Mouse (Mus musculus) CD4-positive naive resting alpha-beta T cell, adult 76 days (primary cell): ENCODE results near the gene Olfr884. TPM values are rescaled to one million over a fixed set of nuclear protein-coding genes. Genes with fewer than 3 reads are reported as not detected.

ENCODE experiments used
- total RNA-seq: library from RNA; stranded (reverse); gene quantifications from one replicate; pipeline ENCODE4 v1.2.4, GENCODE M21; 2023

The Olfr884 gene
- total RNA-seq, result not detected

DNA sequence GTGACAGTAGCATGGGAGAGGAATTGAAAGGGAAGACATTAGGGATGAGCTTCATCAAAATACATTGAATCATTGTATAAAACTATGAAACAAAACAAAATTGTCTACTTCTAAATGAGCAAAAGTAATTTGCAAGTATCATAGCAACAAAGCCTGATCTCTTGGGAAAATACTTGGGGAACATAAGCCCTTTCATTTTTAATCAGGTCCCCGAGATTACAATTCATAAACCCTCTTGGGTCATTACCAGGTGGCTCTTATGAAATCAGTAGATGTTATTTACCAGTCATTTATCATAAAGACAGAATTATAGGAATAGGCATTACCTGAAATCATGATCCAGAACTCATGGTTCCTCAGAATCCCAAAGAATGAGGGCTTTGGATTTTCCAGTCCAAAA, at the start of gene Olfr884:
Gene Olfr884, plus strand, starts transcription at position 301 of the 400 bp plus-strand sequence.

DNA sequence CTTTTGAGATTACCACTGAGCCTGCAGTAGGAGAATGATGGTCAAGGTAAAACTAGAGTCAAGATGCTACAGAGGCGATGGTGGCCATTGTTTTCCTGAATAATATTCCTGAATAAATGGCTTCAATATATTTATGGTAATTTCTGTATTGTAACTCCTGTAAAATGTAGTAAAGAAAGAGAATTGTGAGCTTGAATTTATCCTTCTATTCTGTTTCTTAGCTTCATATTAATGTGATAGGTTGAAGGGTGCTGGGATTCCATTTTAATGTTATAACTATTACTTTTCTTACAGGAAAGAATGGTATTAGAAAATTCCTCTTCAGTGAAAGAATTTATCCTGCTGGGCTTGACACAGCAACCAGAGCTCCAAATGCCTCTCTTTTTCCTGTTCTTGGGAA, 20.8 kb upstream of the Olfr884 start, which contains the start of gene Olfr883:
Gene Olfr883, plus strand, starts transcription at position 301 of the 400 bp plus-strand sequence.

GRCm38 (mm10) chr9:38061022-38061421, 14.7 kb downstream of the Olfr884 start, which contains the start of gene Olfr885:
Olfr885 (plus strand) TSS chr9:38061322.

GRCm38 (mm10) chr9:38083772-38084171, 37.4 kb downstream of the Olfr884 start, which contains the start of gene Olfr887:
Olfr887 (plus strand) TSS chr9:38084072.

Other genes starting within 250 kb of the Olfr884 start
- not detected for gene Olfr876, start 243.5 kb upstream of the Olfr884 start, total RNA-seq
- not detected for gene Olfr877, start 192.3 kb upstream of the Olfr884 start, total RNA-seq
- gene Olfr145, start 149.8 kb upstream of the Olfr884 start, total RNA-seq, result not detected
- gene Olfr878, start 128.7 kb upstream of the Olfr884 start, total RNA-seq, result not detected
- not detected for gene Olfr881, start 54.7 kb upstream of the Olfr884 start, total RNA-seq
- gene Olfr883, start 20.7 kb upstream of the Olfr884 start, total RNA-seq, result not detected
- gene Olfr885, start 14.8 kb downstream of the Olfr884 start, total RNA-seq, result not detected
- not detected for gene Olfr887, start 37.5 kb downstream of the Olfr884 start, total RNA-seq
- not detected for gene Olfr888, start 61.6 kb downstream of the Olfr884 start, total RNA-seq
- gene Olfr889, start 68.6 kb downstream of the Olfr884 start, total RNA-seq, result not detected
- not detected for gene Olfr890, start 96.0 kb downstream of the Olfr884 start, total RNA-seq
- gene Olfr891, start 134.3 kb downstream of the Olfr884 start, total RNA-seq, result not detected
- gene Olfr893, start 161.8 kb downstream of the Olfr884 start, total RNA-seq, result not detected
- gene Olfr894, start 171.5 kb downstream of the Olfr884 start, total RNA-seq, result not detected
- not detected for gene Olfr143, start 206.2 kb downstream of the Olfr884 start, total RNA-seq
- gene Olfr895, start 221.3 kb downstream of the Olfr884 start, total RNA-seq, result not detected
- not detected for gene Olfr896-ps1, start 244.6 kb downstream of the Olfr884 start, total RNA-seq